Mouse (Mus musculus) stomach, postnatal 0 days (tissue): ENCODE results near the gene Mif4gd.

ENCODE experiments used
- CTCF ChIP-seq: IDR thresholded peaks from 2 replicates; pipeline ENCODE4 v1.5.1; 2016; ENCODE audit warnings: antibody characterized with exemption, low read depth, mild to moderate bottlenecking, moderate library complexity
- EP300 ChIP-seq: optimal IDR thresholded peaks from 2 replicates; pipeline ENCODE3; 2016; ENCODE audit warnings: antibody characterized with exemption

DNA sequence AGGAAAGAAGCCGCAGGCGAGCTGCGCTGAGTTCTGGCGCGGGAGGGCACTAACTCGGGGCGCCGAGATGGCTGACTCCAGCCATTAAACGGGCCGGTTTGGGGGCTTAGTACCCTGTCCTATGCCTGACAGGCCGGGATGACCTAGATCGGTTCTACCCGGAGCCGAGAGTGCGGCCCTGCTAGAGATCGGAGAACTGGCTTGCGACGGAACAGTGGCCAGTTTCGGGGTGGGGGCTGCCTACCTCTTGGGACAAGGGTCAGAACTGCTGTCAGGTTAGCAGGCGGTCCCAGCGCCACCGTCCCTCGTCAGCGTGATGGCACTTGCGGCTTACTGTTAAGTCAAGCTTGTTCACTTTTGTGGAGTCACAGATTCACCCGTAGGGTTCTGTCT is 8.5 kb downstream of the Mif4gd start:
- TF ChIP-seq CTCF (no peak), EP300 (no peak)
